15 mouse cellular contexts compared by ENCODE assay signal in the genomic region with DNA sequence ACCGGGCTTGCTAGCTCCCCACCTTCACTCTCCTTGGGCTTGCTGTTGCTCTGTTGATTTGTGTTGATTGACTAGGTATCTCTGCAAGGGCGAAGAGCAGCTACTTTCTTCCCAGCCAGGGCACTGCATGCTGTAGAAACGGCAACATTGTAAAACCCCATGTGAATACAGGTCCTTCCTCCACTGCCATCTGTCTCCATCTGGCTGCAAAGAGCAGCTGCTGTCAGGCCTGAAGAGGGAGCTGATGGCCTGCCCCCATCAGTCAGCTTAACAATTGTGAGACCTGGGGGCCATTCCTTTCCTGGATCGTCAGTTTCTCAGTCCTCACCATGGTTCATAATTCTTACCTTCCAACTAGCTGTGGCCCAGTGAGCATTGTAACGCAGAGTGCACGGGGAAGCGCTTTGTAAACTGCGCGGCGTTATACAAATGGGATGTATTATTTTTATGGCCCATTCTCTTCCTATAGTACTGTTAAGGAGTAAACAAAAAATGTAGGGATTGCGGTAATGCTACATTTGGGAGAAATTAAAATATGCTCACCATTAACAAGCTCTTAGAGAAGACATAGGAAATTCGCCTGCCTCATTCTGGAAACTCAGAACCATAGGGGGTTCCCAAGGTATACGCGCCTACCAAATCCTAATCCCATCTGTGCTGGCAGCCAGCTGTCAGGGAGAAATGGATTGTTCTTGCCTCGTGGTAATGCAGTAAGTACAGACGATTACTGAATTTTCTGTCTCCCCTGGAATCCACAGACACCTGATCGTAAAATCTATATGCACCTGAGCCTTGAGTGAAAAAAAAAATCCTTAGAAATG. TPM values are rescaled to one million over a fixed set of nuclear protein-coding genes. Genes with fewer than 3 reads are reported as not detected.
DNase-seq lines count a peak whose midpoint lies in the region; ATAC-seq and TF ChIP-seq lines count a peak whose summit lies in the region.
"Had no signal": no experiment of that assay in that cellular context is flagged by ENCODE, and none has a peak within 500 bp of the region (broad histone marks: within the 10 kb centered on the region; RNA-seq: fewer than 3 reads in every experiment).

No protein-coding gene starts in this region.

- no peak overlapping the region for H3K27ac ChIP-seq in midbrain, embryonic 13.5 days

- TF ChIP-seq POLR2A in brain, embryonic 14.5 days (IDR thresholded peaks at IDR 0.05; ENCODE audit: borderline replicate concordance, extremely low read depth, insufficient read depth, insufficient read length, poor library complexity, severe bottlenecking), result no peak

- ATAC-seq in midbrain, embryonic 13.5 days, result 0 out of 2 replicates have a peak, but pooled peaks have one; percentile 20

- H3K9ac ChIP-seq in midbrain, embryonic 13.5 days (replicated peaks), result no peak overlapping the region

- 0 out of 2 replicates have a peak, but pooled peaks have one; percentile 17 for TF ChIP-seq CTCF in brain, embryonic 14.5 days (IDR thresholded peaks at IDR 0.05; ENCODE audit: borderline replicate concordance, extremely low read depth, insufficient read depth, insufficient read length)

- H3K4me1 ChIP-seq in midbrain, embryonic 13.5 days (replicated peaks), result peaks cover 9% of the 10 kb centered on the region; the same call in 1 of the 2 replicates

- no peak overlapping the region for H3K4me2 ChIP-seq in midbrain, embryonic 13.5 days (replicated peaks)

- DNase-seq in cerebellum, postnatal 10 days, result peak; percentile 53 to 63
- DNase-seq in cerebellum, adult 11 months, result no peak
- peak; percentile 34 for DNase-seq in layer of hippocampus, adult 11-12 months (ENCODE audit: low spot score)
- no peak for DNase-seq in layer of hippocampus, postnatal 25 days (ENCODE audit: extremely low spot score in 1 of 2, low spot score in 1 of 2)
- DNase-seq in brain, embryonic 14.5 days (ENCODE audit: low read depth), result peak; percentile 72
- DNase-seq in ovary, postnatal 10 days (ENCODE audit: low spot score), result no peak
- no peak for DNase-seq in adrenal gland, adult 18-20 months (ENCODE audit: low spot score in 2 of 2)
- DNase-seq: adrenal gland, adult 8-10 months; cerebellum, adult 11-12 months; kidney, adult 9 months; lung, postnatal 10 days had no signal

- H3K36me3 ChIP-seq in midbrain, embryonic 13.5 days, result no peaks in the 10 kb centered on the region

- H3K9me3 ChIP-seq in midbrain, embryonic 13.5 days, result no peaks in the 10 kb centered on the region

- H3K27me3 ChIP-seq in midbrain, embryonic 13.5 days, result no peaks in the 10 kb centered on the region

- no peak overlapping the region for H3K4me3 ChIP-seq in midbrain, embryonic 13.5 days (replicated peaks)

- 68% methylated on average over 17 of the region's 17 CpGs for WGBS in midbrain, embryonic 13.5 days

RNA-seq across cellular contexts. Expression of a gene that starts 40.7 kb away (rescaled TPM):
- not detected for total RNA-seq in layer of hippocampus, postnatal 25 days (2021)
- 0.11 and 0.13 TPM in 2 replicates for polyA plus RNA-seq in brain, embryonic 14.5 days (2012; rRNA removed)
- polyA plus RNA-seq in midbrain, embryonic 13.5 days (2015; fragmentation: Nextera tagmentation; extraction: Ambion mirVana), result 0.13 TPM in 1 of 2 replicates, not detected in the other
- total RNA-seq in adrenal gland, adult 18-20 months (2021), result under 1 TPM; 0.19 to 0.33 TPM
- polyA plus RNA-seq: heart, embryonic 16.5 days; limb, embryonic 11.5 days; neural tube, embryonic 11.5 days had no signal

Comparison
In these comparisons a context has a peak if more than half of its experiments do, and no peak if none do; other contexts are left out.
1. DNase-seq: peak in cerebellum, postnatal 10 days (2 of 2), layer of hippocampus, adult 11-12 months (single experiment) and brain, embryonic 14.5 days (single experiment); none in cerebellum, adult 11 months (single experiment), layer of hippocampus, postnatal 25 days (0 of 2), ovary, postnatal 10 days (single experiment) and adrenal gland, adult 18-20 months (0 of 2).